Mouse (Mus musculus) frontal cortex, postnatal 36 days (tissue): Measurements from ENCODE around the gene Gm6882.
"Not testable (repeated sequence)": the region's sequence is repeated elsewhere in the genome, so short reads cannot be mapped to it uniquely, and the experiment has no call there.

Experiments used
- DNase-seq, 2 experiments: peaks; one replicate each; pipeline ENCODE4 v3.0.0; 2022; ENCODE audit warnings: low spot score in 2 of 2

The Gm6882 gene

DNA sequence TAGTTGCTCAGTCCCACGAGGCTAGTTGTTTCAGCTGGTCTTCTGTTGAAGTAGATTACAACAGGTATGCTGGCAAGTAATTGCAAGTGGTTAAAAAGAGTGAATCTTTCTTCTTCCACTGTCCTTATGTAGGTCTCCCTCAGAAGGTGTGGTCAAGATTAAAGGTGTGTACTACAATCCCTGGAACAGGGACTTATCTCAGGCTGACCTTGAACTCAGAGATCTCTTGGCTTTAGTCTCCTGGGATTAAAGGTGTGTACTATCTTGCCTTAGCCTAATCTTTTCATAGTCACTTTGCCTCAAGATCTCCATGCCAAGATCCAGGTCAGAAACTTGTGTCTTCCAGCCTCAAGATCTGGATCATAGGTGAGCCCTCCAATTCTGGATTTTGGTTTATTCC is at the start of gene Gm6882:
Gene Gm6882 (minus strand): TSS at position 101 of the 400 bp plus-strand sequence.
- DNase-seq: not testable (repeated sequence)
